Mouse (Mus musculus) thymus, postnatal 14 days (tissue): Measurements from ENCODE around the gene Inha.

Experiments
- DNase-seq: peaks from one replicate; pipeline ENCODE4 v3.0.0; 2021

The Inha gene

GRCm38 (mm10) chr1:75507006-75507405 lies at the start of gene Inha:
Gene Inha, plus strand, starts transcription at chr1:75507077.
- DNase-seq = no peak

GRCm38 (mm10) chr1:75457710-75458024 lies 49.2 kb upstream of the Inha start:
- no peak for DNase-seq

- DNase-seq = no peak
These were observed 48.7 kb upstream of the Inha start for GRCm38 (mm10) chr1:75458025-75458788.

- no peak for DNase-seq
These were observed 47.8 kb upstream of the Inha start for GRCm38 (mm10) chr1:75458789-75459684.

GRCm38 (mm10) chr1:75460297-75460696 lies 46.6 kb upstream of the Inha start:
- DNase-seq = no peak

- no peak for DNase-seq
These were observed 44.2 kb upstream of the Inha start for GRCm38 (mm10) chr1:75462636-75463035.

GRCm38 (mm10) chr1:75463652-75464204 lies 43.1 kb upstream of the Inha start:
- no peak for DNase-seq

- peak; percentile 69 for DNase-seq
These were observed 39.5 kb upstream of the Inha start for GRCm38 (mm10) chr1:75467215-75467927.

GRCm38 (mm10) chr1:75469287-75469825 lies 37.5 kb upstream of the Inha start:
- no peak for DNase-seq

- DNase-seq = no peak
These were observed 30.4 kb upstream of the Inha start for GRCm38 (mm10) chr1:75476441-75476840.

GRCm38 (mm10) chr1:75477264-75477965 lies 29.5 kb upstream of the Inha start:
- DNase-seq = peak; percentile 81

- DNase-seq = no peak
These were observed 28.9 kb upstream of the Inha start for GRCm38 (mm10) chr1:75477966-75478290.

GRCm38 (mm10) chr1:75478497-75478896 lies 28.4 kb upstream of the Inha start:
- DNase-seq = peak; percentile 32

GRCm38 (mm10) chr1:75478916-75479634 lies 27.8 kb upstream of the Inha start, which contains the start of the genes Chpf and Tmem198:
Gene Chpf, minus strand, starts transcription at chr1:75479307.
Gene Tmem198, plus strand, starts transcription at chr1:75479532.
- peak; percentile 98 for DNase-seq

GRCm38 (mm10) chr1:75479635-75479989 lies 27.3 kb upstream of the Inha start:
- DNase-seq = no peak

GRCm38 (mm10) chr1:75480036-75480435 lies 26.8 kb upstream of the Inha start:
- no peak for DNase-seq

GRCm38 (mm10) chr1:75480735-75481134 lies 26.1 kb upstream of the Inha start:
- no peak for DNase-seq

GRCm38 (mm10) chr1:75486561-75486960 lies 20.3 kb upstream of the Inha start:
- no peak for DNase-seq

GRCm38 (mm10) chr1:75487040-75487404 lies 19.9 kb upstream of the Inha start:
- DNase-seq = no peak

GRCm38 (mm10) chr1:75487405-75488161 lies 19.3 kb upstream of the Inha start:
- DNase-seq = peak; percentile 80
